Mouse (Mus musculus) forebrain, embryonic 11.5 days (tissue): ENCODE measurements at regions not wholly inside any gene's neighbourhood (a gene's known extent, or its start where the extent isn't known, plus 50 kb on each side); places are given as distances from the start of the nearest gene placed in this dataset.
A peak's percentile ranks its signal among the peaks of the same experiment; 100 is the strongest.

Experiments
- ATAC-seq: fragments of 200-750 bp; cut with Nextera tagmentation; replicated peaks from 2 replicates; pipeline ENCODE4 v1.8.0; 2017; ENCODE audit warnings: moderate TSS enrichment; ENCODE audit not compliant: low FRiP score
- DNase-seq: peaks from one replicate; pipeline ENCODE4 v3.0.0-alpha.2; 2017; ENCODE audit warnings: low spot score
- H3K27ac ChIP-seq: fragments of 300-500 bp; sonication (generic); 2 replicates; pipeline ENCODE4 v1.5.1; 2014; ENCODE audit warnings: low read depth, low read length
- H3K27me3 ChIP-seq: fragments of 300-500 bp; sonication (generic); 2 replicates; pipeline ENCODE4 v1.6.1; 2014; ENCODE audit warnings: mild to moderate bottlenecking, low read length, mixed read lengths; ENCODE audit not compliant: control insufficient read depth, insufficient read depth
- H3K36me3 ChIP-seq: fragments of 300-500 bp; sonication (generic); 2 replicates; pipeline ENCODE4 v1.6.1; 2014; ENCODE audit warnings: mild to moderate bottlenecking, low read length, moderate library complexity, mixed read lengths; ENCODE audit not compliant: control insufficient read depth, insufficient read depth
- H3K4me1 ChIP-seq: fragments of 300-500 bp; sonication (generic); replicated peaks from 2 replicates; pipeline ENCODE4 v1.6.1; 2014; ENCODE audit warnings: low read length, mixed read lengths; ENCODE audit not compliant: control insufficient read depth, insufficient read depth
- H3K4me2 ChIP-seq: fragments of 300-500 bp; sonication (generic); 2 replicates; pipeline ENCODE4 v1.6.1; 2014; ENCODE audit warnings: low read depth, mild to moderate bottlenecking, low read length, moderate library complexity, mixed read lengths; ENCODE audit not compliant: severe bottlenecking
- H3K4me3 ChIP-seq: fragments of 300-500 bp; sonication (generic); 2 replicates; pipeline ENCODE4 v1.5.1; 2014; ENCODE audit warnings: low read depth, low read length
- H3K9ac ChIP-seq: fragments of 300-500 bp; sonication (generic); 2 replicates; pipeline ENCODE4 v1.6.1; 2014; ENCODE audit warnings: low read length
- H3K9me3 ChIP-seq: fragments of 300-500 bp; sonication (generic); 2 replicates; pipeline ENCODE4 v1.6.1; 2016; ENCODE audit warnings: low read length, mixed read lengths; ENCODE audit not compliant: control insufficient read depth
- WGBS: fragments of 180-500 bp; shearing (Covaris S2); extraction: QIAGEN DNeasy Blood & Tissue Kit; methylation state at CpG from one replicate; pipeline ENCODE4 v1.1.7; 2014; 5-methylcytosine and 5-hydroxymethylcytosine counted together

- no peaks in the 10 kb centered on the region for H3K4me1 ChIP-seq
- H3K9me3 ChIP-seq, result no peaks in the 10 kb centered on the region
- no peak overlapping the region for H3K27ac ChIP-seq
- ATAC-seq (peak; percentile 92), DNase-seq (no peak)
- H3K4me3 ChIP-seq, result no peak overlapping the region
- no peaks in the 10 kb centered on the region for H3K27me3 ChIP-seq
- 38% methylated on average over 5 of the region's 5 CpGs for WGBS
- no peak overlapping the region for H3K4me2 ChIP-seq
- no peak overlapping the region for H3K9ac ChIP-seq
- H3K36me3 ChIP-seq, result no peaks in the 10 kb centered on the region
Observed at GRCm38 (mm10) chr1:29509615-29510131, 729.6 kb upstream of the Gm597 start.
